Mouse (Mus musculus) embryonic facial prominence, embryonic 15.5 days (tissue): ENCODE measurements around the gene Slc9a3r1. TPM values are rescaled to one million over a fixed set of nuclear protein-coding genes. Genes with fewer than 3 reads are reported as not detected.

Experiments
- ATAC-seq: fragments of 200-750 bp; cut with Nextera tagmentation; 2 replicates; pipeline ENCODE4 v1.8.0; 2017; ENCODE audit warnings: low read depth, moderate TSS enrichment; ENCODE audit not compliant: insufficient number of reproducible peaks, low FRiP score, low TSS enrichment
- H3K27ac ChIP-seq: fragments of 300-500 bp; sonication (generic); replicated peaks from 2 replicates; pipeline ENCODE4 v1.5.1; 2015; ENCODE audit warnings: mild to moderate bottlenecking, inconsistent platforms
- H3K27me3 ChIP-seq: fragments of 300-500 bp; sonication (generic); 2 replicates; pipeline ENCODE4 v1.6.1; 2015; ENCODE audit warnings: inconsistent platforms
- H3K36me3 ChIP-seq: fragments of 300-500 bp; sonication (generic); 2 replicates; pipeline ENCODE4 v1.6.1; 2015; ENCODE audit warnings: mild to moderate bottlenecking, inconsistent platforms
- H3K4me1 ChIP-seq: fragments of 300-500 bp; sonication (generic); 2 replicates; pipeline ENCODE4 v1.6.1; 2015; ENCODE audit warnings: inconsistent platforms
- H3K4me2 ChIP-seq: fragments of 300-500 bp; sonication (generic); replicated peaks from 2 replicates; pipeline ENCODE4 v1.6.1; 2015; ENCODE audit warnings: mild to moderate bottlenecking, inconsistent platforms
- H3K4me3 ChIP-seq: fragments of 300-500 bp; sonication (generic); replicated peaks from 2 replicates; pipeline ENCODE4 v1.5.1; 2015; ENCODE audit warnings: mild to moderate bottlenecking, inconsistent platforms
- H3K9ac ChIP-seq: fragments of 300-500 bp; sonication (generic); 2 replicates; pipeline ENCODE4 v1.6.1; 2015; ENCODE audit warnings: inconsistent platforms
- H3K9me3 ChIP-seq: fragments of 300-500 bp; sonication (generic); replicated peaks from 2 replicates; pipeline ENCODE4 v1.6.1; 2016; ENCODE audit warnings: inconsistent platforms
- WGBS: fragments of 180-500 bp; shearing (Covaris S2); methylation state at CpG from one replicate; pipeline ENCODE4 v1.1.7; 2015; 5-methylcytosine and 5-hydroxymethylcytosine counted together
- polyA plus RNA-seq: library from polyadenylated mRNA; unstranded; fragments of >200 nt; fragmentation: Nextera tagmentation; extraction: Ambion mirVana; gene quantifications from 2 replicates; pipeline ENCODE4 v1.2.1, GENCODE M21; 2015

Gene Slc9a3r1
- polyA plus RNA-seq, 1 experiment from 2014 or later, result 51.8 TPM

- Histone ChIP-seq H3K4me1 (peaks cover 30% of the 10 kb centered on the region), H3K9ac (no peak overlapping the region), H3K27ac (no peak overlapping the region), H3K9me3 (no peaks in the 10 kb centered on the region), H3K27me3 (no peaks in the 10 kb centered on the region), H3K36me3 (0 out of 2 replicates have a peak, but pooled peaks cover 3% of the 10 kb centered on the region), H3K4me2 (no peak overlapping the region), H3K4me3 (no peak overlapping the region)
- no peak for ATAC-seq
- 50% methylated on average over 5 of the region's 5 CpGs for WGBS
Observed at GRCm38 (mm10) chr11:115215123-115215522, 52.0 kb downstream of the Slc9a3r1 start.

- H3K9me3 ChIP-seq, result no peaks in the 10 kb centered on the region
- peaks cover 34% of the 10 kb centered on the region for H3K4me1 ChIP-seq
- no peaks in the 10 kb centered on the region for H3K36me3 ChIP-seq
- ATAC-seq, result no peak
- no peak overlapping the region for H3K9ac ChIP-seq
- H3K27me3 ChIP-seq, result no peaks in the 10 kb centered on the region
- H3K4me2 ChIP-seq, result no peak overlapping the region
- 40% methylated on average over 18 of the region's 18 CpGs for WGBS
- H3K27ac ChIP-seq, result no peak overlapping the region
- no peak overlapping the region for H3K4me3 ChIP-seq
Observed at GRCm38 (mm10) chr11:115217439-115218410, 54.6 kb downstream of the Slc9a3r1 start.

GRCm38 (mm10) chr11:115219263-115219662 lies 56.1 kb downstream of the Slc9a3r1 start:
- H3K4me1 ChIP-seq, result peaks cover 35% of the 10 kb centered on the region
- no peak for ATAC-seq
- no peak overlapping the region for H3K27ac ChIP-seq
- no peak overlapping the region for H3K4me2 ChIP-seq
- WGBS, result 53% methylated on average over 9 of the region's 9 CpGs
- no peaks in the 10 kb centered on the region for H3K9me3 ChIP-seq
- no peak overlapping the region for H3K9ac ChIP-seq
- no peaks in the 10 kb centered on the region for H3K36me3 ChIP-seq
- no peaks in the 10 kb centered on the region; the same call in 1 of the 2 replicates for H3K27me3 ChIP-seq
- H3K4me3 ChIP-seq, result no peak overlapping the region

- WGBS, result 86% methylated on average over 10 of the region's 10 CpGs
- H3K4me1 ChIP-seq, result peaks cover 35% of the 10 kb centered on the region
- no peak overlapping the region for H3K27ac ChIP-seq
- H3K9me3 ChIP-seq, result no peaks in the 10 kb centered on the region
- no peak for ATAC-seq
- H3K4me2 ChIP-seq, result no peak overlapping the region
- H3K4me3 ChIP-seq, result no peak overlapping the region
- no peaks in the 10 kb centered on the region for H3K36me3 ChIP-seq
- no peak overlapping the region for H3K9ac ChIP-seq
- no peaks in the 10 kb centered on the region; the same call in 1 of the 2 replicates for H3K27me3 ChIP-seq
Observed at GRCm38 (mm10) chr11:115219685-115220084, 56.5 kb downstream of the Slc9a3r1 start.

GRCm38 (mm10) chr11:115222077-115222476 lies 58.9 kb downstream of the Slc9a3r1 start:
- Histone ChIP-seq H3K4me3 (no peak overlapping the region), H3K9me3 (no peaks in the 10 kb centered on the region), H3K27me3 (no peaks in the 10 kb centered on the region; the same call in 1 of the 2 replicates), H3K9ac (no peak overlapping the region), H3K4me2 (no peak overlapping the region), H3K36me3 (no peaks in the 10 kb centered on the region), H3K4me1 (peaks cover 39% of the 10 kb centered on the region), H3K27ac (no peak overlapping the region)
- 31% methylated on average over 12 of the region's 12 CpGs for WGBS
- ATAC-seq, result no peak

GRCm38 (mm10) chr11:115222570-115222969 lies 59.4 kb downstream of the Slc9a3r1 start:
- Histone ChIP-seq H3K27me3 (no peaks in the 10 kb centered on the region; the same call in 1 of the 2 replicates), H3K4me2 (no peak overlapping the region), H3K27ac (no peak overlapping the region), H3K9me3 (no peaks in the 10 kb centered on the region), H3K4me3 (no peak overlapping the region), H3K4me1 (peaks cover 37% of the 10 kb centered on the region), H3K36me3 (no peaks in the 10 kb centered on the region), H3K9ac (no peak overlapping the region)
- ATAC-seq, result no peak
- 20% methylated on average over 5 of the region's 5 CpGs for WGBS

- no peak for ATAC-seq
- Histone ChIP-seq H3K4me3 (no peak overlapping the region), H3K36me3 (no peaks in the 10 kb centered on the region), H3K9ac (no peak overlapping the region), H3K27ac (no peak overlapping the region), H3K9me3 (no peaks in the 10 kb centered on the region), H3K4me2 (no peak overlapping the region), H3K4me1 (peaks cover 28% of the 10 kb centered on the region), H3K27me3 (peaks cover 2% of the 10 kb centered on the region; the same call in 1 of the 2 replicates)
- WGBS, result 66% methylated on average over 11 of the region's 11 CpGs
Observed at GRCm38 (mm10) chr11:115223451-115223850, 60.3 kb downstream of the Slc9a3r1 start.

GRCm38 (mm10) chr11:115223877-115224276 lies 60.7 kb downstream of the Slc9a3r1 start:
- H3K4me2 ChIP-seq, result no peak overlapping the region
- no peaks in the 10 kb centered on the region for H3K9me3 ChIP-seq
- H3K27ac ChIP-seq, result no peak overlapping the region
- peaks cover 3% of the 10 kb centered on the region; the same call in 1 of the 2 replicates for H3K27me3 ChIP-seq
- peaks cover 25% of the 10 kb centered on the region for H3K4me1 ChIP-seq
- WGBS, result 68% methylated on average over 6 of the region's 6 CpGs
- no peak overlapping the region for H3K4me3 ChIP-seq
- H3K9ac ChIP-seq, result no peak overlapping the region
- no peak for ATAC-seq
- no peaks in the 10 kb centered on the region for H3K36me3 ChIP-seq

GRCm38 (mm10) chr11:115224889-115225288 lies 61.7 kb downstream of the Slc9a3r1 start:
- H3K9me3 ChIP-seq, result no peaks in the 10 kb centered on the region
- ATAC-seq, result no peak
- no peak overlapping the region for H3K4me2 ChIP-seq
- no peak overlapping the region for H3K9ac ChIP-seq
- peaks cover 18% of the 10 kb centered on the region for H3K4me1 ChIP-seq
- H3K36me3 ChIP-seq, result no peaks in the 10 kb centered on the region
- H3K27ac ChIP-seq, result no peak overlapping the region
- peaks cover 8% of the 10 kb centered on the region; the same call in 1 of the 2 replicates for H3K27me3 ChIP-seq
- WGBS, result 49% methylated on average over 8 of the region's 8 CpGs
- no peak overlapping the region for H3K4me3 ChIP-seq

GRCm38 (mm10) chr11:115225301-115225700 lies 62.2 kb downstream of the Slc9a3r1 start:
- Histone ChIP-seq H3K4me3 (no peak overlapping the region), H3K27ac (no peak overlapping the region), H3K36me3 (no peaks in the 10 kb centered on the region), H3K9ac (no peak overlapping the region), H3K4me2 (no peak overlapping the region), H3K27me3 (peaks cover 8% of the 10 kb centered on the region; the same call in 1 of the 2 replicates), H3K4me1 (peaks cover 18% of the 10 kb centered on the region), H3K9me3 (no peaks in the 10 kb centered on the region)
- 71% methylated on average over 6 of the region's 6 CpGs for WGBS
- ATAC-seq, result no peak

- H3K36me3 ChIP-seq, result no peaks in the 10 kb centered on the region
- no peaks in the 10 kb centered on the region for H3K9me3 ChIP-seq
- H3K4me3 ChIP-seq, result no peak overlapping the region
- no peak overlapping the region for H3K9ac ChIP-seq
- no peak for ATAC-seq
- no peak overlapping the region for H3K27ac ChIP-seq
- H3K4me2 ChIP-seq, result no peak overlapping the region
- H3K4me1 ChIP-seq, result peaks cover 24% of the 10 kb centered on the region
- 49% methylated on average over 14 of the region's 14 CpGs for WGBS
- H3K27me3 ChIP-seq, result peaks cover 8% of the 10 kb centered on the region; the same call in 1 of the 2 replicates
Observed at GRCm38 (mm10) chr11:115226811-115227491, 63.8 kb downstream of the Slc9a3r1 start.
